Mouse (Mus musculus): ENCODE data around the gene Panx1. TPM values are rescaled to one million over a fixed set of nuclear protein-coding genes. Genes with fewer than 3 reads are reported as not detected.

Gene Panx1
- polyA plus RNA-seq (2015; fragmentation: Nextera tagmentation; extraction: Ambion mirVana) = 27.9 and 43.8 TPM in 2 replicates

DNA sequence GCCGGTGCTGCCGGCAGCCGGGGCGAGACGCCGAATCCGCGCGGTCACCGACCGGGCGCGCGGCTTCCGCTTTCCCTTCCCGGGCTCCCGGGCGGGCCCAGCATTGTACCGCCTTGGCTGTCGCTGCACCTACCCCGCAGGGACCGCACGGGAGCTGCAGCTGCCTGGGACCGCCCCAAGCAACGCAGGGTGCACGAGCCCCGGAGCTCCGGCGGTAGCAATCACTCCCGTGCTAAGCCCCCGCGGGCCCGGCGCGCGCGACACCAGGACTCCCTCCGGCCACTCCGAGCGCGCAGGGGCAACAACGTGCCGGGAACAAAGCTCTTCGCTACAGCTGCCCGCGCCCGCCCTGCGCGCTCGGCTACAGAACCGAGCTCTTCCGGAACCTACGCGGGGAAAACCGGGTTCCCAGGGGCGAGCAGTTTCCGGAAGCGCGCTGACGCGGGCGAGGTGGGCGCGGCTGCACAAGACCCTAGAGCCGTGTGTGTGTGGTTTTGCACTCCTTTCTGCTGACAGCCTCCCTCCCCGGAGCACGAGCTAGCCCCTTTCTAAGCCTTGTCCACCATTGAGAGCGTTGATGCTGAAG, at the start of gene Panx1:
Gene Panx1, minus strand, starts transcription at position 395 of the 586 bp plus-strand sequence.

Other genes with a start within 250 kb of the Panx1 start
- 0.06 TPM in 1 of 2 replicates, not detected in the other for gene Gpr83, start 185.3 kb downstream of the Panx1 start, polyA plus RNA-seq (2015; fragmentation: Nextera tagmentation; extraction: Ambion mirVana)
- not detected in 2 replicates for gene Izumo1r, start 141.5 kb downstream of the Panx1 start, polyA plus RNA-seq (2015; fragmentation: Nextera tagmentation; extraction: Ambion mirVana)
- 0.04 TPM in 1 of 2 replicates, not detected in the other for gene Hephl1, start 66.6 kb upstream of the Panx1 start, polyA plus RNA-seq (2015; fragmentation: Nextera tagmentation; extraction: Ambion mirVana)
- gene Vstm5, start 193.6 kb upstream of the Panx1 start, polyA plus RNA-seq (2015; fragmentation: Nextera tagmentation; extraction: Ambion mirVana) = 1.9 and 2.4 TPM in 2 replicates
- 25.0 and 34.3 TPM in 2 replicates for gene Med17, start 234.5 kb upstream of the Panx1 start, polyA plus RNA-seq (2015; fragmentation: Nextera tagmentation; extraction: Ambion mirVana)

All from adrenal gland, postnatal 0 days (tissue).